Mouse (Mus musculus): ENCODE results near the gene Ednrb.

DNA sequence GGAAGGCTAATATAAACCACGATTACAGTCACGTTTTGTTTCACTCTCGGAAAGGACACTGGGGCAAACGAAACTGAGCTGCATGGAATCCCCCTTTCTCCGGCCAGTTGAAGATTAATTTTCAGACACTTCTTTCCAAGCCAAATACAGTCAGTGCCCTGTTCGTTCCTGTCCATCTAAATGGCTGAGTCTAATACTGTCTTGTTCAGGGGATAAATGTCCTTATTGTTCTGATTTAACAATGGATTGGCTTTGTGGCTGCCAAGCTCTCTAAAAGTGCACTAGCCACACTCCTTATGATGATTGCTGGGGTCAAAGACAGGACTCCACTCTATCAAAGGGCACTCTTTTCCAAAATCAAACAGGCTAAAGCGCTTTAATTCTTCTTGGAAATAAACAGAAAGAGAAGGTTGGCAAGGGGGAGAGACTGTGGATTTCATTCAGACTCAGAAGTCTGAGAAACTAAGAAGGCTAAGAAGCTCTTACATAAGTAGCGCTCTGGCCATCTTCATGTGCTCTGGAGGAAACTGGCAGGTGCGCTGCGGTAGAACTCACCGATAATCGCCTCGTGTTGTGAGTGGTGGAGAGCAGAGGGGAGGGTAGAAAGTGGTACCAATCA, 65.6 kb downstream of the Ednrb start:
- no peak for TF ChIP-seq CTCF (IDR thresholded peaks at IDR 0.05; ENCODE audit: low read depth)
- no peak for TF ChIP-seq EP300 (IDR thresholded peaks at IDR 0.05; ENCODE audit: low read depth)
